Mouse (Mus musculus) kidney, embryonic 15.5 days (tissue): ENCODE measurements at regions not wholly inside any gene's neighbourhood (a gene's known extent, or its start where the extent isn't known, plus 50 kb on each side); places are given as distances from the start of the nearest gene placed in this dataset.

Experiments
- ATAC-seq: fragments of 200-750 bp; cut with Nextera tagmentation; replicated peaks from 2 replicates; pipeline ENCODE4 v1.8.0; 2017; ENCODE audit warnings: moderate TSS enrichment; ENCODE audit not compliant: low FRiP score
- H3K27ac ChIP-seq: fragments of 300-500 bp; sonication (generic); 2 replicates; pipeline ENCODE4 v1.5.1; 2015; ENCODE audit warnings: mild to moderate bottlenecking, inconsistent platforms
- H3K27me3 ChIP-seq: fragments of 300-500 bp; sonication (generic); 2 replicates; pipeline ENCODE4 v1.6.1; 2015; ENCODE audit warnings: inconsistent platforms
- H3K36me3 ChIP-seq: fragments of 300-500 bp; sonication (generic); 2 replicates; pipeline ENCODE4 v1.6.1; 2015; ENCODE audit warnings: inconsistent platforms
- H3K4me1 ChIP-seq: fragments of 300-500 bp; sonication (generic); 2 replicates; pipeline ENCODE4 v1.6.1; 2015; ENCODE audit warnings: inconsistent platforms
- H3K4me2 ChIP-seq: fragments of 300-500 bp; sonication (generic); 2 replicates; pipeline ENCODE4 v1.6.1; 2015; ENCODE audit warnings: moderate library complexity, mild to moderate bottlenecking, inconsistent platforms
- H3K4me3 ChIP-seq: fragments of 300-500 bp; sonication (generic); replicated peaks from 2 replicates; pipeline ENCODE4 v1.5.1; 2015; ENCODE audit warnings: mild to moderate bottlenecking, inconsistent platforms
- H3K9ac ChIP-seq: fragments of 300-500 bp; sonication (generic); 2 replicates; pipeline ENCODE4 v1.6.1; 2015; ENCODE audit warnings: mild to moderate bottlenecking, inconsistent platforms
- H3K9me3 ChIP-seq: fragments of 300-500 bp; sonication (generic); replicated peaks from 2 replicates; pipeline ENCODE4 v1.6.1; 2016; ENCODE audit warnings: inconsistent platforms
- WGBS: fragments of 180-500 bp; shearing (Covaris S2); methylation state at CpG from one replicate; pipeline ENCODE4 v1.1.7; 2015; ENCODE audit warnings: mixed read lengths; 5-methylcytosine and 5-hydroxymethylcytosine counted together

GRCm38 (mm10) chr17:3248875-3249274 is 77.5 kb upstream of the Tiam2 start:
- H3K4me3 ChIP-seq: no peak overlapping the region
- ATAC-seq: no peak
- 54% methylated on average over 6 of the region's 6 CpGs for WGBS
- H3K4me2 ChIP-seq: no peak overlapping the region
- no peak overlapping the region for H3K27ac ChIP-seq
- no peaks in the 10 kb centered on the region for H3K36me3 ChIP-seq
- no peaks in the 10 kb centered on the region for H3K9me3 ChIP-seq
- peaks cover 20% of the 10 kb centered on the region for H3K4me1 ChIP-seq
- H3K27me3 ChIP-seq: no peaks in the 10 kb centered on the region
- H3K9ac ChIP-seq: no peak overlapping the region

- no peak overlapping the region for H3K4me3 ChIP-seq
- H3K4me2 ChIP-seq: no peak overlapping the region
- 35% methylated on average over 7 of the region's 7 CpGs for WGBS
- no peak for ATAC-seq
- no peaks in the 10 kb centered on the region for H3K27me3 ChIP-seq
- peaks cover 20% of the 10 kb centered on the region for H3K4me1 ChIP-seq
- no peak overlapping the region for H3K27ac ChIP-seq
- no peaks in the 10 kb centered on the region for H3K9me3 ChIP-seq
- no peak overlapping the region for H3K9ac ChIP-seq
- no peaks in the 10 kb centered on the region for H3K36me3 ChIP-seq
These were observed 77.1 kb upstream of the Tiam2 start for GRCm38 (mm10) chr17:3249320-3249719.

DNA sequence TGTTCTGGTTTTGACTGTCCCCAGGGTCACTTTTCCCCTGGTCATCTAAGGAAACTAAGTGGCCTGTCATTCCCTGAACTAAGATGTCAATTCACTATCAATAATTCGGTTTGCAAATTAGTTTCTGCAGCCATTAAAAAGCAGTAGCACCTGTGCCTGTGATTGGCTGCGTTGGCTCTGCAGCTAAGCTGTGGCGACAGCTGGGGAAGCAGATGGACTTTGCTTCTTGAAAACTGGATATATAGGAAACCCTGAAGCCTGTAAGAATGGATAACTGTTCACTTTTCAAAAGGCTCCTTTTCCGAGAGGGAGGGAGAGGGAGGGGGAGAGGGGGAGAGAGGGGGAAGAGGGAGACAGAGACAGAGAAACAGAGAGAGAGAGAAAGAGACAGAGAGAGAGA is 75.2 kb upstream of the Tiam2 start:
- no peaks in the 10 kb centered on the region for H3K36me3 ChIP-seq
- no peaks in the 10 kb centered on the region for H3K27me3 ChIP-seq
- peaks cover 19% of the 10 kb centered on the region for H3K4me1 ChIP-seq
- H3K27ac ChIP-seq: no peak overlapping the region
- no peak overlapping the region for H3K4me3 ChIP-seq
- WGBS: 91% methylated on average over 4 of the region's 4 CpGs
- H3K9me3 ChIP-seq: no peaks in the 10 kb centered on the region
- ATAC-seq: no peak
- no peak overlapping the region for H3K4me2 ChIP-seq
- no peak overlapping the region for H3K9ac ChIP-seq

DNA sequence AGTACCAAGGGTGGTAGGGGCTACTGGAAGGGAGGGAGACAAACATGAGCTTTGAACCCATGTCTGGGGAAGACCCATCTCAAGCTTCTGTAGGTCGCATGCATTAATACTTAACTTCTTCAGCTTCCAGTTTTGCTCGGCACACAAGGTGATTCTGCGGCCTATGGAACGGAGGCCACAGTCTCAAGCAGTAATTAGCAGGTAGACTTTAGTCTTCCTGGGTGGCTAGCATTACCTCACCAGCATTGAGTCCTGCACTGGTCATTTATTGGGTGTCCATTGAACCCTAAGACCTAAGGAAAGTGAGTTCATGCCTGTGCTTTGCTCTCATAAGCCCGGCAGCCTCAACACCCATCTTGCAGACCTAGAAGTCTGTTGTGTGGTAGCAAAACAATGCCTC is 74.4 kb upstream of the Tiam2 start:
- H3K27ac ChIP-seq: no peak overlapping the region
- WGBS: 88% methylated on average over 5 of the region's 5 CpGs
- no peaks in the 10 kb centered on the region for H3K9me3 ChIP-seq
- no peaks in the 10 kb centered on the region for H3K27me3 ChIP-seq
- H3K9ac ChIP-seq: no peak overlapping the region
- H3K36me3 ChIP-seq: no peaks in the 10 kb centered on the region
- no peak; the same call in 1 of the 2 replicates for ATAC-seq
- no peak overlapping the region for H3K4me3 ChIP-seq
- H3K4me1 ChIP-seq: peaks cover 11% of the 10 kb centered on the region
- H3K4me2 ChIP-seq: no peak overlapping the region

DNA sequence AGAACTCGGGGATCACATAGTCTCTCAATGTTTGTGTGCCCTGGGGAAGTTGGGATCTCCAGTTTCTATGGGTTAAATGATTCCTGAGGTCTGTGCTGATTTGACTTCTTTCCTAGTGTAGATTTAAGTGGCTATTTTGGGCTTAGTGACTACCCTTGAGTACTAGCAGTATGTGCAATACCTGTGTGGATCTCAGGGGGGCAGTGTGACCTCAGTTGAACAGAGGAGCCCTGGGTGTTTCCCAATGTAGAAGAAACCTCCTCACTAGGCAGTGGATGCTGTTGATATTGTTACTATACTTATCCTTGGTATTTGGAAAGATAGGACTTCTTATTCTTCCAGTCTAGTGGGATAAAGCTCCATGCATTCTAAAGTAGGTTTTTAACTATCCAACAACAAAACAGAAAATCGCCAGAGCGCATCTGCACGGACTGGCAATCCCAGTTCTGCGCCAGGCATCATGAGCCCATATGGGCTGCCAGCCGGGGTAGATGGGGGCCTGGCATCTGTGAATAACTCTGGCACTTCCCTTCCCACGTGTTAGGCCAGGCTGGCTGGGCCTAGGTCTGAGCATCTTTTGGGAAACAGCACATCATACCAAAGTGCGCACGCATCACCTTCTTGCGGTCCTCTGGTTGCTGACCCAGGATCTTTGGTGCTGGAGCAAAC is 72.7 kb upstream of the Tiam2 start:
- Histone ChIP-seq H3K36me3 (peaks cover 6% of the 10 kb centered on the region; the same call in 1 of the 2 replicates), H3K9me3 (no peaks in the 10 kb centered on the region), H3K9ac (no peak overlapping the region), H3K27ac (no peak overlapping the region), H3K27me3 (no peaks in the 10 kb centered on the region), H3K4me1 (peaks cover 8% of the 10 kb centered on the region; the same call in 1 of the 2 replicates), H3K4me3 (no peak overlapping the region), H3K4me2 (no peak overlapping the region)
- 90% methylated on average over 10 of the region's 10 CpGs for WGBS
- ATAC-seq: no peak

DNA sequence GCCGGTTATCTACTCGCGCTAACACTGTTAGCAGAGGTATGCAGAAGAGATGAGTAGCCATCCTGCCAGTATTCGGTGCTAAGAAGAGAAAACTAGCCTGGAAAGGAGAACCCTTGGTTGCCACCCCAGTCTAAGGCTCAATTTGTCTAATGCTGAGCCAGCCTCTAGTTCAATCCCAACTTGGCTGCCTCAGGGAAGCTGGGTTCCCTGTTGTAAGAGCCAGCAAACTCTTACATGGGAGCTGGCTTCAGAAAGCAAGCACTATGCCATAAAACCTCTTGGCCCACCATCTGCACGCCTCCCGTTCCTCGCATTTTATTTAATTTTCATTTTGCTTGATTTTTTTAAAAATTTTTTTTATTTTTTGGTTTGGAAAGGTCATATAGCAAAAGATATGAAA is 69.6 kb upstream of the Tiam2 start:
- WGBS: 95% methylated on average over 7 of the region's 7 CpGs
- H3K9me3 ChIP-seq: no peaks in the 10 kb centered on the region

GRCm38 (mm10) chr17:3258811-3259510 is 67.4 kb upstream of the Tiam2 start:
- Histone ChIP-seq H3K9ac (no peak overlapping the region), H3K4me3 (no peak overlapping the region)

More for the DNA sequence above, 69.6 kb upstream of the Tiam2 start:
- Histone ChIP-seq H3K27ac (no peak overlapping the region), H3K4me1 (0 out of 2 replicates have a peak, but pooled peaks cover 2% of the 10 kb centered on the region), H3K4me2 (no peak overlapping the region), H3K36me3 (peaks cover 9% of the 10 kb centered on the region; the same call in 1 of the 2 replicates), H3K9ac (no peak overlapping the region), H3K4me3 (no peak overlapping the region), H3K27me3 (no peaks in the 10 kb centered on the region)
- no peak for ATAC-seq

GRCm38 (mm10) chr17:3260796-3261195 is 65.6 kb upstream of the Tiam2 start:
- no peak for ATAC-seq
- Histone ChIP-seq H3K4me2 (no peak overlapping the region), H3K36me3 (peaks cover 9% of the 10 kb centered on the region; the same call in 1 of the 2 replicates), H3K4me3 (no peak overlapping the region), H3K9me3 (no peaks in the 10 kb centered on the region), H3K27me3 (no peaks in the 10 kb centered on the region), H3K9ac (no peak overlapping the region), H3K4me1 (peaks cover 9% of the 10 kb centered on the region; the same call in 1 of the 2 replicates), H3K27ac (no peak overlapping the region)
- WGBS: 77% methylated on average over 11 of the region's 11 CpGs

More at GRCm38 (mm10) chr17:3258811-3259510, 67.4 kb upstream of the Tiam2 start:
- ATAC-seq: no peak
- WGBS: 87% methylated on average over 9 of the region's 9 CpGs
- H3K27me3 ChIP-seq: no peaks in the 10 kb centered on the region
- no peaks in the 10 kb centered on the region for H3K9me3 ChIP-seq
- H3K36me3 ChIP-seq: peaks cover 9% of the 10 kb centered on the region; the same call in 1 of the 2 replicates
- no peak overlapping the region for H3K4me2 ChIP-seq
- peaks cover 9% of the 10 kb centered on the region; the same call in 1 of the 2 replicates for H3K4me1 ChIP-seq
- H3K27ac ChIP-seq: no peak overlapping the region

DNA sequence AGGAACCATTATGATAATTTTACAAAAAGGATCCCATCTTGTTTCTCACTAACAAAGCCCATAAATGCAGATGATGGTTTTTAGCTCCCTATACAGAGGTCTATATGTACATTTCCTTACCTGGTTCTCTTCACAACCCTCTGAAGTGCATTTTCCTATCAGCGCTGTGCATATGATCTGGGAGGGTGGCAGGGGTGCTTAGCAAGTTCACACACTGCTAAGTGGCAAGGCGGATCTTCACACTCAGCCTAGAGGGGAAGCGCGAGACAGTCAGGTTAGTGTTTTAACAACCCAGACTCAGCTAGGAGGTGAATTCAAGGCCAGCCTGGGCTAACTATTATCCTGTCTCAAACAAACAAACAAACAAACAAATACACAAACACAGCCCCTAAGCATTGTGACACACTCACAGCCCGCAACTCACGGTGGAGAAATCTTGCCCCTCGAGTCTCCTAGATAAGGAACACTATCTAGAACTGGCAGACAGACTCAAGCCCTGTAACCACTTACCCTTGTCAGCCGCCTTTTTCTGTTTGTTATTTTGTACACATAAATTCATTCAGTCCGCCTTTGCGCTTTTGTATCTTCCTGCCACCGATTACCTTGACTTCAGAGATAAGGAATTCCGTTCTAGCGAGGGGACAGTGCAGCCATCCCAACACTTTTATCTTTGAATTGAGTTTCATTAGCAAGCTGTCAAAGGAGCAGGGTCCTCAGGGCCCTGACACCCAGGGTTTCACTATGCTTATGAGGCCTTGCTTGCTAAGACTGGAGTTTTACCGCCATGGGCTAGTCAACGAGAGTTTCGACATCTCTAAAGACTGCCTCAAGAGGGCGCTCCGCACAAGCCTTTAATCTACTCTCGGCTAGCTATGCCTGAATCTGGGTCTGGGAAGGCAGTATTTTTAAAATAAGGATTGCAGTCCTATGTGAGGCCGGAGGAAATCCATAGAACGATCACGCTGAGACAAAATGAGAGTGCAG is 53.0 kb upstream of the Tiam2 start:
- no peak overlapping the region for H3K4me2 ChIP-seq
- peaks cover 9% of the 10 kb centered on the region for H3K4me1 ChIP-seq
- no peak overlapping the region for H3K4me3 ChIP-seq
- no peak overlapping the region for H3K9ac ChIP-seq
- no peaks in the 10 kb centered on the region for H3K27me3 ChIP-seq
- WGBS: 49% methylated on average over 22 of the region's 22 CpGs
- peak; percentile 64 for ATAC-seq
- H3K27ac ChIP-seq: no peak overlapping the region
- H3K9me3 ChIP-seq: no peaks in the 10 kb centered on the region
- no peaks in the 10 kb centered on the region for H3K36me3 ChIP-seq

- H3K9ac ChIP-seq: no peak overlapping the region
- 36% methylated on average over 14 of the region's 14 CpGs for WGBS
- no peaks in the 10 kb centered on the region for H3K27me3 ChIP-seq
These were observed 51.7 kb upstream of the Tiam2 start for GRCm38 (mm10) chr17:3274449-3275285.

More at GRCm38 (mm10) chr17:3274449-3275285, 51.7 kb upstream of the Tiam2 start:
- 0 out of 2 replicates have a peak, but pooled peaks have one; percentile 35 for ATAC-seq
- no peaks in the 10 kb centered on the region for H3K36me3 ChIP-seq
- no peak overlapping the region for H3K4me2 ChIP-seq
- H3K27ac ChIP-seq: 0 out of 2 replicates have a peak overlapping the region, but pooled peaks have one; percentile 41
- H3K9me3 ChIP-seq: no peaks in the 10 kb centered on the region
- no peak overlapping the region for H3K4me3 ChIP-seq
- H3K4me1 ChIP-seq: peaks cover 9% of the 10 kb centered on the region
